In genomic region chr11:66998467-66999403, GRCm38 (mm10) we compare ENCODE assay signal across 9 mouse cellular contexts. TPM values are rescaled to one million over a fixed set of nuclear protein-coding genes. Genes with fewer than 3 reads are reported as not detected.
A peak's percentile ranks its signal among the peaks of the same experiment; 100 is the strongest.
DNase-seq lines count a peak whose midpoint lies in the region; ATAC-seq lines count a peak whose summit lies in the region.
"Had no signal": no experiment of that assay in that cellular context is flagged by ENCODE, and none has a peak within 500 bp of the region (broad histone marks: within the 10 kb centered on the region; RNA-seq: fewer than 3 reads in every experiment).

No protein-coding gene starts in this region.

- H3K4me3 ChIP-seq in heart, embryonic 13.5 days, result no peak overlapping the region

- 0 out of 2 replicates have a peak, but pooled peaks have one; percentile 42 for ATAC-seq in heart, embryonic 13.5 days (ENCODE audit: extremely low read depth, insufficient number of reproducible peaks, low FRiP score, low TSS enrichment)

- intact Hi-C loops in gastrocnemius, postnatal 14 days (cut with DNase I; ENCODE audit: low total_unique reads), result no loop called here

- peak overlapping the region; percentile 21; the same call in 1 of the 2 replicates for H3K4me2 ChIP-seq in heart, embryonic 13.5 days

- 45% methylated on average over 14 of the region's 14 CpGs for WGBS in heart, embryonic 13.5 days

- peak overlapping the region; percentile 21; the same call in 1 of the 2 replicates for H3K27ac ChIP-seq in heart, embryonic 13.5 days (replicated peaks)

- no peaks in the 10 kb centered on the region for H3K36me3 ChIP-seq in heart, embryonic 13.5 days

- no peaks in the 10 kb centered on the region for H3K9me3 ChIP-seq in heart, embryonic 13.5 days

- H3K27me3 ChIP-seq in heart, embryonic 13.5 days (replicated peaks), result no peaks in the 10 kb centered on the region

- DNase-seq in gastrocnemius, postnatal 10 days, result peak; percentile 25
- no peak for DNase-seq in gastrocnemius, postnatal 4 days (ENCODE audit: low spot score in 2 of 2)
- peak; percentile 91 for DNase-seq in adrenal gland, postnatal 10 days
- DNase-seq in lung, adult 18-20 months, result peak; percentile 90 to 92
- DNase-seq in urinary bladder, adult 18-20 months (ENCODE audit: low spot score in 2 of 2), result peak; percentile 87 to 88
- DNase-seq in gastrocnemius, postnatal 14 days, result no peak
- no peak for DNase-seq in embryo, embryonic 11 days

- no peak overlapping the region for H3K9ac ChIP-seq in heart, embryonic 13.5 days

- peaks cover 11% of the 10 kb centered on the region for H3K4me1 ChIP-seq in heart, embryonic 13.5 days

RNA-seq across cellular contexts. Expression of gene Tmem220, which starts 26.2 kb away (rescaled TPM):
- total RNA-seq in gastrocnemius, postnatal 10 days (2021), result 1 to 10 TPM; 1.3 to 1.6 TPM
- 1 to 10 TPM; 2.3 to 2.6 TPM for total RNA-seq in gastrocnemius, postnatal 4 days (2021)
- total RNA-seq in adrenal gland, postnatal 10 days (2021), result 1 to 10 TPM; 5.2 to 6.1 TPM
- 1.5 and 2.7 TPM in 2 replicates for polyA plus RNA-seq in heart, embryonic 13.5 days (2015; fragmentation: Nextera tagmentation; extraction: Ambion mirVana)
- total RNA-seq in gastrocnemius, postnatal 14 days (2021), result 1 to 10 TPM; 1.0 TPM

RNA-seq across cellular contexts. Expression of gene Tmem238l, which starts 42.3 kb away (rescaled TPM):
- not detected for total RNA-seq in gastrocnemius, postnatal 10 days (2021)
- not detected for total RNA-seq in gastrocnemius, postnatal 4 days (2021)
- not detected for total RNA-seq in adrenal gland, postnatal 10 days (2021)
- 0.18 and 0.19 TPM in 2 replicates for polyA plus RNA-seq in heart, embryonic 13.5 days (2015; fragmentation: Nextera tagmentation; extraction: Ambion mirVana)
- total RNA-seq in gastrocnemius, postnatal 14 days (2021), result not detected
- total RNA-seq: layer of hippocampus, postnatal 25 days had no signal

RNA-seq across cellular contexts. Expression of gene Adprm, which starts 53.7 kb away (rescaled TPM):
- total RNA-seq in gastrocnemius, postnatal 10 days (2021), result 10 to 100 TPM in 1 of 2 experiments, 1 to 10 TPM in 1; 8.0 to 11.9 TPM
- total RNA-seq in gastrocnemius, postnatal 4 days (2021), result 10 to 100 TPM; 14.9 to 15.8 TPM
- total RNA-seq in adrenal gland, postnatal 10 days (2021), result 10 to 100 TPM; 23.2 to 24.3 TPM
- 16.0 and 19.4 TPM in 2 replicates for polyA plus RNA-seq in heart, embryonic 13.5 days (2015; fragmentation: Nextera tagmentation; extraction: Ambion mirVana)
- 1 to 10 TPM; 5.6 to 7.8 TPM for total RNA-seq in gastrocnemius, postnatal 14 days (2021)

RNA-seq across cellular contexts. Expression of gene Sco1, which starts 53.7 kb away (rescaled TPM):
- 10 to 100 TPM in 1 of 2 experiments, 1 to 10 TPM in 1; 9.8 to 11.4 TPM for total RNA-seq in gastrocnemius, postnatal 10 days (2021)
- total RNA-seq in gastrocnemius, postnatal 4 days (2021), result 10 to 100 TPM; 13.7 to 14.3 TPM
- 10 to 100 TPM; 18.1 to 21.3 TPM for total RNA-seq in adrenal gland, postnatal 10 days (2021)
- 18.8 and 21.5 TPM in 2 replicates for polyA plus RNA-seq in heart, embryonic 13.5 days (2015; fragmentation: Nextera tagmentation; extraction: Ambion mirVana)
- total RNA-seq in gastrocnemius, postnatal 14 days (2021), result 1 to 10 TPM; 8.5 to 8.6 TPM

Comparison
In these comparisons a context has a peak if more than half of its experiments do, and no peak if none do; other contexts are left out.
1. DNase-seq: peak in gastrocnemius, postnatal 10 days (single experiment), adrenal gland, postnatal 10 days (single experiment), lung, adult 18-20 months (2 of 2) and urinary bladder, adult 18-20 months (2 of 2); none in gastrocnemius, postnatal 4 days (0 of 2), gastrocnemius, postnatal 14 days (single experiment) and embryo, embryonic 11 days (single experiment).